Mouse (Mus musculus) c-Kit-negative CD71-positive TER-119-positive erythroid progenitor cells, embryonic 14.5 days (primary cell): ENCODE results near the gene Vmn1r10.

ENCODE experiments used
- DNase-seq: peaks from one replicate; pipeline ENCODE4 v3.0.0-alpha.2; 2013; ENCODE audit warnings: low read depth, low spot score

Vmn1r10 gene

GRCm38 (mm10) chr6:57109154-57109553 is at the start of gene Vmn1r10:
Vmn1r10 (plus strand) TSS chr6:57109454.
- DNase-seq, result no peak

- DNase-seq, result peak; percentile 2
Observed at GRCm38 (mm10) chr6:57063730-57064129, 45.5 kb upstream of the Vmn1r10 start.

GRCm38 (mm10) chr6:57066487-57066886 is 42.8 kb upstream of the Vmn1r10 start, which contains the start of gene Vmn1r9:
Vmn1r9 (plus strand) TSS chr6:57066787.
- DNase-seq, result no peak

GRCm38 (mm10) chr6:57106358-57106757 is 2.9 kb upstream of the Vmn1r10 start:
- DNase-seq, result no peak

- DNase-seq, result no peak
Observed at GRCm38 (mm10) chr6:57133155-57133554, 23.9 kb downstream of the Vmn1r10 start, which contains the start of gene Vmn1r11. Vmn1r11 (plus strand) TSS chr6:57133455.

GRCm38 (mm10) chr6:57156619-57157018 is 47.4 kb downstream of the Vmn1r10 start, which contains the start of gene Vmn1r12:
Vmn1r12 (plus strand) TSS chr6:57156919.
- no peak for DNase-seq
